Mouse (Mus musculus) spleen, adult 18-20 months (tissue): ENCODE data around the gene Skor1.

Source experiments
- DNase-seq, 2 experiments: peaks; one replicate each; pipeline ENCODE4 v3.0.0; 2022; ENCODE audit warnings: mixed read lengths in 2 of 2

Gene Skor1

GRCm38 (mm10) chr9:63147786-63148409, 863 bp downstream of the Skor1 start:
- no peak for DNase-seq

- DNase-seq: no peak
These were observed 1.5 kb downstream of the Skor1 start for GRCm38 (mm10) chr9:63147296-63147695.

GRCm38 (mm10) chr9:63146856-63147274, 1.9 kb downstream of the Skor1 start:
- no peak for DNase-seq

- no peak for DNase-seq
These were observed 2.5 kb downstream of the Skor1 start for GRCm38 (mm10) chr9:63146126-63146855.

GRCm38 (mm10) chr9:63145249-63146125, 3.3 kb downstream of the Skor1 start:
- DNase-seq: no peak

- DNase-seq: no peak
These were observed 4.1 kb downstream of the Skor1 start for GRCm38 (mm10) chr9:63144502-63145248.

- DNase-seq: no peak
These were observed 4.9 kb downstream of the Skor1 start for GRCm38 (mm10) chr9:63143641-63144501.

GRCm38 (mm10) chr9:63143227-63143626, 5.5 kb downstream of the Skor1 start:
- no peak for DNase-seq

- no peak for DNase-seq
These were observed 6.3 kb downstream of the Skor1 start for GRCm38 (mm10) chr9:63142335-63143036.

GRCm38 (mm10) chr9:63141641-63142334, 7.0 kb downstream of the Skor1 start:
- DNase-seq: no peak

- no peak for DNase-seq
These were observed 8.6 kb downstream of the Skor1 start for GRCm38 (mm10) chr9:63140211-63140610.

- no peak for DNase-seq
These were observed 9.1 kb downstream of the Skor1 start for GRCm38 (mm10) chr9:63139661-63140060.

- DNase-seq: no peak
These were observed 10.2 kb downstream of the Skor1 start for GRCm38 (mm10) chr9:63138481-63138967.

GRCm38 (mm10) chr9:63137615-63137915, 11.2 kb downstream of the Skor1 start:
- no peak for DNase-seq

- no peak for DNase-seq
These were observed 11.8 kb downstream of the Skor1 start for GRCm38 (mm10) chr9:63136756-63137614.

- DNase-seq: no peak
These were observed 12.5 kb downstream of the Skor1 start for GRCm38 (mm10) chr9:63136241-63136640.

GRCm38 (mm10) chr9:63135801-63136200, 13.0 kb downstream of the Skor1 start:
- peak in 1 of 2 experiments; percentile 53 for DNase-seq

- DNase-seq: peak in 1 of 2 experiments; percentile 31
These were observed 13.4 kb downstream of the Skor1 start for GRCm38 (mm10) chr9:63135356-63135755.

GRCm38 (mm10) chr9:63133659-63134058, 15.1 kb downstream of the Skor1 start:
- no peak for DNase-seq
